ENCODE assay signal across 12 mouse cellular contexts in genomic region chr4:150709391-150710130, GRCm38 (mm10). TPM values are rescaled to one million over a fixed set of nuclear protein-coding genes. Genes with fewer than 3 reads are reported as not detected.
DNase-seq lines count a peak whose midpoint lies in the region; ATAC-seq and TF ChIP-seq lines count a peak whose summit lies in the region.
"Had no signal": no experiment of that assay in that cellular context is flagged by ENCODE, and none has a peak within 500 bp of the region (broad histone marks: within the 10 kb centered on the region; RNA-seq: fewer than 3 reads in every experiment).

No protein-coding gene starts in this region.

- no peak overlapping the region for H3K4me3 ChIP-seq in heart, embryonic 13.5 days
- no peak overlapping the region for H3K4me3 ChIP-seq in heart, embryonic 12.5 days
- no peak overlapping the region for H3K4me3 ChIP-seq in hindbrain, embryonic 11.5 days (ENCODE audit: low read depth, low read length)

- intact Hi-C loops in left cerebral cortex, postnatal 14 days (cut with DNase I): loop anchor here (5.0 kb wide), 1 partner anchor 143 kb away; the partner anchor contains the start of gene Errfi1

- H3K9ac ChIP-seq in heart, embryonic 13.5 days: peak overlapping the region; percentile 44; the same call in 1 of the 2 replicates
- H3K9ac ChIP-seq in heart, embryonic 12.5 days: no peak overlapping the region
- no peak overlapping the region for H3K9ac ChIP-seq in hindbrain, embryonic 11.5 days (ENCODE audit: low read depth, low read length)

- no peaks in the 10 kb centered on the region for H3K9me3 ChIP-seq in heart, embryonic 13.5 days
- H3K9me3 ChIP-seq in heart, embryonic 12.5 days (replicated peaks): no peaks in the 10 kb centered on the region
- no peaks in the 10 kb centered on the region for H3K9me3 ChIP-seq in hindbrain, embryonic 11.5 days (ENCODE audit: control insufficient read depth, low read length)

- H3K27me3 ChIP-seq in heart, embryonic 13.5 days (replicated peaks): peaks cover 15% of the 10 kb centered on the region
- no peaks in the 10 kb centered on the region for H3K27me3 ChIP-seq in heart, embryonic 12.5 days (replicated peaks)
- no peaks in the 10 kb centered on the region for H3K27me3 ChIP-seq in Patski
- H3K27me3 ChIP-seq in hindbrain, embryonic 11.5 days (ENCODE audit: control insufficient read depth, insufficient read depth, low read length): no peaks in the 10 kb centered on the region

- DNase-seq in Patski (ENCODE audit: low read depth, low spot score): peak; percentile 72
- DNase-seq in hindbrain, embryonic 11.5 days (ENCODE audit: low spot score): peak; percentile 48
- DNase-seq in kidney, postnatal 36 days: peak; percentile 88 to 92
- no peak for DNase-seq in testis, postnatal 10 days (ENCODE audit: low spot score)
- DNase-seq in layer of hippocampus, postnatal 36 days: no peak
- no peak for DNase-seq in left cerebral cortex, postnatal 14 days (ENCODE audit: low spot score in 2 of 2)
- DNase-seq: cerebellum, adult 9-11 months; thymus, adult 18-20 months had no signal

- no peaks in the 10 kb centered on the region for H3K36me3 ChIP-seq in heart, embryonic 13.5 days
- H3K36me3 ChIP-seq in heart, embryonic 12.5 days: no peaks in the 10 kb centered on the region
- H3K36me3 ChIP-seq in hindbrain, embryonic 11.5 days (ENCODE audit: control insufficient read depth, insufficient read depth, low read length): no peaks in the 10 kb centered on the region

- H3K27ac ChIP-seq in heart, embryonic 13.5 days (replicated peaks): no peak overlapping the region
- H3K27ac ChIP-seq in heart, embryonic 12.5 days (ENCODE audit: poor library complexity, severe bottlenecking): no peak overlapping the region
- no peak overlapping the region for H3K27ac ChIP-seq in hindbrain, embryonic 11.5 days (ENCODE audit: low read depth, low read length)

- CTCF ChIA-PET in Patski (lab: Charles Lee): interaction anchor here (0.7 to 1.8 kb wide), 2 partner anchors 37 to 140 kb away, joined by 3 to 5 read pairs; no protein-coding TSS in a partner anchor

- ATAC-seq in heart, embryonic 13.5 days (ENCODE audit: extremely low read depth, insufficient number of reproducible peaks, low FRiP score, low TSS enrichment): no peak
- no peak for ATAC-seq in heart, embryonic 12.5 days (ENCODE audit: insufficient number of reproducible peaks, low FRiP score)
- ATAC-seq in Patski: no peak
- ATAC-seq in hindbrain, embryonic 11.5 days (ENCODE audit: low FRiP score): peak; percentile 76
- ATAC-seq: activated CD4-positive, CD25-positive, alpha-beta regulatory T cell, adult 4 months; forebrain, embryonic 16.5 days had no signal

- in situ Hi-C loops in Patski (cut with MboI; ENCODE audit: low pct_unique_long_range_greater_than_20kb): loop anchor here (5.0 kb wide), 2 partner anchors 52 to 88 kb away; no protein-coding TSS in a partner anchor

- H3K4me2 ChIP-seq in heart, embryonic 13.5 days: no peak overlapping the region
- no peak overlapping the region for H3K4me2 ChIP-seq in heart, embryonic 12.5 days
- H3K4me2 ChIP-seq in hindbrain, embryonic 11.5 days (replicated peaks; ENCODE audit: low read depth, low read length): no peak overlapping the region

- no peak for TF ChIP-seq CTCF in Patski (IDR thresholded peaks at IDR 0.05)

- POLR2A ChIA-PET in Patski (lab: Charles Lee): interaction anchor here (0.6 to 1.4 kb wide), 2 partner anchors 36 to 89 kb away, joined by 3 to 7 read pairs; no protein-coding TSS in a partner anchor

- H3K4me1 ChIP-seq in heart, embryonic 13.5 days: peaks cover 50% of the 10 kb centered on the region
- H3K4me1 ChIP-seq in heart, embryonic 12.5 days (replicated peaks): peaks cover 37% of the 10 kb centered on the region
- 0 out of 2 replicates have a peak, but pooled peaks cover 7% of the 10 kb centered on the region for H3K4me1 ChIP-seq in hindbrain, embryonic 11.5 days (replicated peaks; ENCODE audit: control insufficient read depth, insufficient read depth, low read length)

- WGBS in heart, embryonic 13.5 days: 47% methylated on average over 11 of the region's 11 CpGs
- WGBS in heart, embryonic 12.5 days: 40% methylated on average over 11 of the region's 11 CpGs
- 31% methylated on average over 11 of the region's 11 CpGs for WGBS in hindbrain, embryonic 11.5 days

RNA-seq across cellular contexts. Expression of gene Slc45a1, which starts 57.6 kb away (rescaled TPM):
- 0.05 and 0.08 TPM in 2 replicates for polyA plus RNA-seq in heart, embryonic 13.5 days (2015; fragmentation: Nextera tagmentation; extraction: Ambion mirVana)
- polyA plus RNA-seq in heart, embryonic 12.5 days (2016; fragmentation: Nextera tagmentation; extraction: Ambion mirVana): not detected in 2 replicates
- not detected for polyA plus RNA-seq in Patski (2021)
- polyA plus RNA-seq in hindbrain, embryonic 11.5 days (2014; fragmentation: Nextera tagmentation; extraction: Ambion mirVana): 5.6 and 7.8 TPM in 2 replicates
- total RNA-seq in layer of hippocampus, postnatal 36 days (2021): 10 to 100 TPM; 35.0 to 36.2 TPM
- 10 to 100 TPM; 50.7 to 52.5 TPM for total RNA-seq in left cerebral cortex, postnatal 14 days (2021)

Comparison
In these comparisons a context has a peak if more than half of its experiments do, and no peak if none do; other contexts are left out.
1. DNase-seq: peak in Patski (single experiment), hindbrain, embryonic 11.5 days (single experiment) and kidney, postnatal 36 days (2 of 2); none in testis, postnatal 10 days (single experiment), layer of hippocampus, postnatal 36 days (0 of 2) and left cerebral cortex, postnatal 14 days (0 of 2).